Mouse (Mus musculus): Measurements from ENCODE around the gene Ces1f.

The Ces1f gene

DNA sequence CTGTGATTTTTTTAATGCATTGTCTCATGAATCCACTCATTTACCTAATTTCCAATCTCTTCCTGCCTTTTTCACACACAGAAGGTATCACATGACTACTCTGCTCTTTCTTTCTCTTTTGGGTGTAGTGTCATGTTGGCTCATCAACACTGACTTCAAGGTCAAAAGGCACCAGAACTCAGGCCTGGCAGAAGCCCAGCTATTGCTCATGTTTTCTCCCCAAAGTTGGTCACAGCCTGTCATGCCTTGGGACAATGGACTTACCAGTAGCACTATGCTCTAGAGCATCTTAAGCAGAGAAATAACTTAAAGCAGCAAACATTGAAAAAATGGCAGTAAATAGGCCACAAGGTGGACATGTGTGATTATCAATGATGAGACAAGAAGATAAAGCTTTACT is 68.5 kb downstream of the Ces1f start:
- DNase-seq (ENCODE audit: low read depth, low spot score): no peak
